Mouse (Mus musculus): ENCODE results near the gene Aars.
"Not testable (repeated sequence)": the region's sequence is repeated elsewhere in the genome, so short reads cannot be mapped to it uniquely, and the experiment has no call there.

Gene Aars

DNA sequence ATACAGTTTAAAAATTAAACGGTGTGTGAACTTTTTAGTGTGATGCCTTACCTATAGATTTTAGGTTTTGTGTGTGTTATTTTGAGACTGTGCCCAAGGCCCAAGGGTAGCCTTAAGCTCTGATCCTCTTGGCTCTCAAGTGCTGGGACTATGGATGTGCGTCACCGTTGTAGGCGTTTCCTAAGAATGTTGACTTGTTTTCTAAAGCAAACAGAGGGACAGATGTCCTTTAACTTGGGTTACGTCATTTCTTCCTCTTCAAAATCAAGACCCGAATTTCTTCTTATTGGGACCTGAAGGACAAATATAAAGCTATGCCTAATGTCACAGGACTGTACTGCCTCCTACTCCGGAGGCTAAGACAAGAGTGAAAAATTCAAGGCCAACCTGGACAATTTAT is at the start of gene Aars:
Aars (plus strand) TSS at position 229 of the 400 bp plus-strand sequence.
- no peak for DNase-seq (ENCODE audit: low spot score)

DNA sequence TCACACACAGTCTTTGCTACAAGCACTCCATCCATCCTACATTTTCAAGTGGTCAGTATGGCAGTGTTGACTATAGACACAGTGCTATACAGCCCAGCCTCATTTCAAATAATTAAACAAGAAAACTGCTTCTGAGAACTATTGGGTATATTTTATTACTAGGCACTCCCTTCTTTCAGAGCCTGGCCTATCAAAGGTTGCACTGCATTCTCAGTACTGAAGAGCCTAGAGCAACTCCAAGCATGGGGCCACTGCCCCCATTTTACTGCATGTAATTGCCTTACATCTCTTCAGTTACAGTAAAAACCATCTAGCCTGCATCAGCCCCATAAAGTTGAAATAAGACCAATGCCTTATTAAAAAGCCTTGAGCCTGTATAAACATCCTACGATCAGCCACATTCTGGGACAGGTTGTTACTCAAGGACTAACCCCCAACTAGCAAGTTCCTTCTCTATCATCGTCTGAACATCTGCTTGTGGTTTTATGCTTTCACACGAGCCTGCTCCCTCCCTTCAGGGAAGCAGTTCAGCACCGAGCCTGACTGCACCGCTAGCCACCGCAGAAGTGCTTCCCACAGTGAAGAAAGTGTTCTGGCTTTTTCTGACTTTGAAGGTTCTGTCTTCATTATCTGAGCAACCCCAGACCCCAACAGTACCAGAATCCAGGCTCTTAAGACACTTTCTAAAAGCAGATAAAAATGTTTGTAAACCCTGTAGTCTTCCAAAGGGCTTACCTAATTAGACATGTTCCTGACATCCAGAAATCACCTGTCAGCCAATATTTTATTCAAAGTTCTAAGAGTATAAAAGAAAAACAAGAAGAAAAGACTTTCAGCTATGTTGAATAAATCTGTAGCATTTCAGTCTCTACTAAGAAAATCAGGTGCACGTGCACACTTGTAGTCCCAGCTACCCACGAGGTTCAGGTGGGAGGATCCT is 44.9 kb upstream of the Aars start:
- DNase-seq (ENCODE audit: low spot score) = no peak

DNA sequence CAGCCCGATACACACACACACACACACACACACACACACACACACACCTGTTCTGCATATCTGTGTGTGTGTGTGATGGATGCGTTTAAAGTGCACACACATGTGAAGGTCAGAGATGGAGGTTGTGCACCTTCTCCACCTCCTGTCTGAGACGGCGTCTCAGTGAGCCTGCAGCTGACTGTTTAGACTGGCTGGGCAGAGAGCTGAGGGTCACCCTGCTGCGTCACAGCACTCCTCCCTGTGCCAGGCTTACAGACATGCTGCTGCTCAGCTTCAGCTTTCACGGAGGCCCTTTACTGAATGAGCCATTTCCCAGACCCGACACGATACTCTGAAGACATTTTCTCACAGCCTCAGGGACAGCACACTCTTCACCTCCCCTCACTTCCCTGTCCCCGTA is 42.9 kb upstream of the Aars start:
- no peak for DNase-seq (ENCODE audit: low spot score)

DNA sequence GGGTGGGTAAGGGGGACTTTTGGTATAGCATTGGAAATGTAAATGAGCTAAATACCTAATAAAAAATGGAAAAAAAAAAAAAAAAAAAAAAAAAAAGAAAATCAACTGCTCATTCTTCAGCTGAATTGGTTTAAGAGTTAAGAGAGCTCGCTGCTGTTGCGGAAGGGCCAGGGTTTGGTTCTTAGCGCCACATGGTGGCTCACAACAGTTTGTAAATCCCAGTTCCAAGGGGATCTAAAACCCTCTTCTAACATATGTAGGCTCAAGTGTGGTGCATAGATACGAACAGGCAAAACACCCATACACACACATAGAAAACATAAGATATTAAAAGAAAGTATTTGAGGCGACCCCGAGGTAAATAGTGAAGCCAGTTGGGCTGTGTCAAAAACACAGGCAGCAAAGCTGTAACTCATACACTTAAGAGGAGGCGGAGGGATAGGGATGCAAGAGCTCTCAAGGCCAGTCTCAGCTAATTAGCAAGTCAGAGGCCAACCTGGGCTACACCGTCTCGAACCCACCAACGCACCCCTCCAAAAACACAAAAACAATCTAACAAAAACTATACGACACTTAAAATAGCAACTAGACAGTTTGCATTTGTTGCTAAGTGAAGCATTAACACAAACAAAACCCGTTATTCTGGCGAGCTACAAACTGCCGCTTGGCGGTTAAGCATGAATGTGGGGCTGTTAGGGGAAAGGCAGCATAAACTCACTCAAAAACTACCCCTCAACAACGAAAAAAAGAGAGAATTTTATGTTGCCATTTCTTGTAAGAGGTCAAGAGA is 36.1 kb upstream of the Aars start:
- DNase-seq (ENCODE audit: low spot score) = no peak

DNA sequence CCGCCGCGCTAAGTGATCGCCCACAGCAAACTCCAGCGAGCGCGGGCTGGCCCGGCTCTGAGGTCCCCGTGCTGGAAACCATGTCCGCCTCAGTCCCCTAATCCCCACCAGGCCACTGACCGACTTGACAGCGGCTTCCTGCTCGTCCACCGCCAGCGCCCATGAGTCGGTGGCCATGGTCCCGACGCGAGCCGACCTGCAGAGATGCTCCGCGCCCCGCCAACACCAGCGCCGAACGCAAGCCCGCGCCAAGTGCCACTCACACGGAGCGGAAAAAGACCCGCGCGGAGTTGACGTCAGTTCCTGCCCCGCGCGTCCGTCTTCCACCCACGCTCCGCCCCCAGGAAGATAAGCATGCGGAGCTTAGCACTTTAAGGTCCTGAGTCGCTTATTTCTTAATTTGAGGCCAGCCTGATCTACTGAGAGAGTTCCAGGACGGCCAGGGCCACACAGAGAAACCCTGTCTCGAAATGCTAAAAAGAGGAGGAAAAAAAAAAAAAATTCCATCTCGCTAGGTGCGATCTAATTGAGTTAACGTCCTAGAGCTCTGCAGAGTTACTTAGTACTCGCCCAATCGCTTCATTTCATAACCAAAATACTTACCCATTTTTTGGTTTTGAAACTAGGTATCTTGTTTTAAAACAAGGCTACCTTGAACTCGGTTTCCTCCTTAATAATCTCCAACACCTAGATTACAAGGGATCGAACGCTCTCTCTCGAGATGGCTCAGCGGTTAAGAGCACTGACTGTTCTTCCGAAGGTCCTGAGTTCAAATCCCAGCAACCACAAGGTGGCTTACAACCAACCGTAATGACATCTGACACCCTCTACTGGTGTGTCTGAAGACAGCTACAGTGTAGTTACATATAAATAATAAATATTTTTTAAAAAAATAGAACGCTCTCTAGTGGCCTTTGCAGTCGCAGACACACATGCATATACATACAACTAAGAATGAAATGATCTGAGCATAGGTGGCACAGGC is 35.1 kb upstream of the Aars start, which contains the start of gene Ddx19a:
Ddx19a (minus strand) TSS at position 254 of the 985 bp plus-strand sequence.
- DNase-seq (ENCODE audit: low spot score) = peak; percentile 92

DNA sequence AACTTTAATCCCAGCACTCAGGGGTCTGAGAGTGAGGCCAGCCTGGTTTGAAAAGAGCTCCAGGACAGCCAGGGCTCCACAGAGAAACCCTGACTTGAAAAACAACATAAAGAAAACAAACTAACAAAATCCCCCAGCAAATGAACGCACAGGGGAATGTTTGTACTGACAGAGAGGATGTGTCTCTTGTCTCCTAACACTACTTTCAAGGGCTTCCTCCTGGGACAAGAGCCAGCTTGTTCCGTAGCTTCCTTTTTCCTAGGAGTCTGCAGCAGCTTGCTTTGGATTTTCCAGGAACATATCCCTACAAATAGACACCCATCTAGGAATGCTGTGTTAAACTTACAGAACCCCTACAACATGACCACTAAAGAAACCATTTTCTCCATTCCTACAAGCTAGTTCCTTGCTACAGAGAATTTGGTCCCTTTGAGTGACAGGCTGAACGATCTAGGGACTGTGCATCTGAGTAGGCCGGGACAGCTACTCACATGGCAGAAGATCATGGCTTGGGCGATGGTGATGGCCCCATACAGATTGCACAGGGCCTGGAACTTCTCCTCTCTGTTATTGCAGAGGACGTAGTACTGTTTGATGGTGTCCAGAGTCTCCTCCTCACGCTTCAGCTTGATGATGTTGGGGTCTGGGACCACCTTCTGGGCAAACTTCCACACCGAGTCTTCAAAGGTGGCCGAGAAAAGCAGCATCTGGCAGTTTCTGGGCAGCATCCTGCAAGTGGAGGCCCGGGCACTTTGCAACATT is 22.5 kb upstream of the Aars start:
- DNase-seq (ENCODE audit: low spot score) = not testable (repeated sequence)

DNA sequence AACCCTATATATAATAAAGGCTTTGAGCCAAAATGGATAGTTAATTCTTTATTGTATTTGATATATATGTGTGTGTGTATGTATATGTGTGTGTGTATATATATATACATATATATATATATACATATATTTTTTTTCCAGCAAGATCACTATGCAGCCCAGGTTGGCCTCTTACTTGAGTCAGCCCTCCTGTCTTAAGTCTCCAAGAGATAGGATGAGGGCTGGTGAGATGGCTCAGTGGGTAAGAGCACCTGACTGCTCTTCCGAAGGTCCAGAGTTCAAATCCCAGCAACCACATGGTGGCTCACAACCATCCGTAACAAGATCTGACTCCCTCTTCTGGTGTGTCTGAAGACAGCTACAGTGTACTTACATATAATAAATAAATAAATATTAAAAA is 6.3 kb upstream of the Aars start:
- DNase-seq (ENCODE audit: low spot score) = not testable (repeated sequence)

DNA sequence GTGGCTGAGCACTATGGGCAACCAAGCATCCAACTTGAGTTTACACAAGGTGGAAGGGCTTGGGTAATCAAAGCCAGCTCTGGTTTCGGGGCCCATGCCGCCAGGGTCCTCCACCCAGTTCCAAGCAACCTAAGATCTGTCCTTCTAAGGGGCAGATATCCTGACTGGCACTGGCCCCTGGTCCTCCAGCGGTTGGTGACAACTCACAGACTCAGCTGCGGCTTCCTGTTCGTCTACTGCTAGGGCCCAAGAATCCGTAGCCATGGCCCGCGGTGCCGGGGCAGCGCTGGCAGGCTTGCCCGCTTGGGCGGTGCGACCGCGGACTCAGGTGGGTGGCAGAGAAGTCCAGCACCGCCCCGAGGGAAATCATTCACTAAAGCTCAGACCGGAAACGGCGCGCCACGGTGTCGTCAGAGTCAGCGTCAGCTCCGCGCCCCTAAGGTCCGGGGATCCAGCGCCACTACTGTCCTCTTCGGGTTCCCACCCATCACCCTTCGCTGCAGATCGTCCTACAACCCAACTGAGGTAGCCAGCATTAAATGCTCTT is 5.5 kb upstream of the Aars start:
- DNase-seq (ENCODE audit: low spot score) = peak; percentile 82

DNA sequence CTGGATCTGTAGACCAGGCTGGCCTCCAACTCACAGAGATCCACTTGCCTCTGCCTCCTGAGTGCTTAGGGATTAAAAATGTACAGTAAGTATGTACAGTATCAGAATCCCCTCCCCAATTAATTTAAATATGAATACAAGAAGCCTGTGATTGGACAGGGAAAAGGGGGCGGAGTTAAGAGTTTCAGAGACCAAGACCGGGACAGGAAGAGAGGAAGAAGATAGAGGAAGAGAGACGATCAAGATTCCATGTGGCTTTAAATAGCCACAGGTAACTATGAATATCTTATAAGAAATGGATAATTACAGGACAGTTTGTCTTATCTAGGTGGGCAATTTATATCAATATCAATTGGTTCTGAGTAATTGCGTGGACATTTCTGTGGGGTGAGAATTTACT is 3.4 kb upstream of the Aars start:
- DNase-seq (ENCODE audit: low spot score) = no peak

DNA sequence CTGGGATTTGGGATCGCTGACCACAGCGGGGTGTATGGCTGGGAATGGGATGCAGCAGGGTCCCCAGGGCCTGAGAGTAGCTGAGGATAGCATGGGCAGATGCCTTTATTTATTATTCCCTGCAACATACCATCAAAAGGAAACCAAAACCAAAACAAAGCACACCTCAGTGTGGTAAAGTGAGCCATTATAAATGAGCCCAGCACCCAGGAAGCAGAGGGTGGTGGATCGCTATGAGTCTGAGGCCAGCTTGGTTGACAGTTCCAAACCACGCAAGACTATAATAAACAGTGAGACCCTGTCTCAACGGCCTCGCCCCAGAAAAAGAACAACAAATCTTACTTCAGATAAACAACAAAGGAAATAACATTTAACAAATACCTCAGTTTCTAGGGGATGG is 2.9 kb upstream of the Aars start:
- DNase-seq (ENCODE audit: low spot score) = no peak

DNA sequence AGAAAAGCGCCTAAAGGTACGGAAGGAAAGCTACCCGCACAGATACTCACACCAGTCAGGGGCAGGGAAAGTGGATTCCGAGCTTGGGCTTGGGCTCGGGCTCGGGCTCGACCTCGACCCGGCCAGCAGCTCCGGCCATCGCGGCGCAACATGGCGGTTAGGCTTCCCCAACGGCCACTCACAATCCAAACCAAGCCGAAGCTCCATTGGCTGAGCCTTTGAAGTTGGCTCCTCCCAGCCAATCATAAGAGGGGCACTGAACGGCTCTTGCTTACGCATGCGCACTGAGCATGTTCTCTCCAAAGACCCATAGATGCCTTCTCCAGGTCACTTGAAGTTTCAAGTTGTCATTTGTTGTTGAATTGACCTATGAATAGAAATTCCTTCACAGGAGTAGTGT is 1.4 kb upstream of the Aars start, which contains the start of gene Ddx19b:
Ddx19b (minus strand) TSS at position 180 of the 400 bp plus-strand sequence.
- no peak for DNase-seq (ENCODE audit: low spot score)

DNA sequence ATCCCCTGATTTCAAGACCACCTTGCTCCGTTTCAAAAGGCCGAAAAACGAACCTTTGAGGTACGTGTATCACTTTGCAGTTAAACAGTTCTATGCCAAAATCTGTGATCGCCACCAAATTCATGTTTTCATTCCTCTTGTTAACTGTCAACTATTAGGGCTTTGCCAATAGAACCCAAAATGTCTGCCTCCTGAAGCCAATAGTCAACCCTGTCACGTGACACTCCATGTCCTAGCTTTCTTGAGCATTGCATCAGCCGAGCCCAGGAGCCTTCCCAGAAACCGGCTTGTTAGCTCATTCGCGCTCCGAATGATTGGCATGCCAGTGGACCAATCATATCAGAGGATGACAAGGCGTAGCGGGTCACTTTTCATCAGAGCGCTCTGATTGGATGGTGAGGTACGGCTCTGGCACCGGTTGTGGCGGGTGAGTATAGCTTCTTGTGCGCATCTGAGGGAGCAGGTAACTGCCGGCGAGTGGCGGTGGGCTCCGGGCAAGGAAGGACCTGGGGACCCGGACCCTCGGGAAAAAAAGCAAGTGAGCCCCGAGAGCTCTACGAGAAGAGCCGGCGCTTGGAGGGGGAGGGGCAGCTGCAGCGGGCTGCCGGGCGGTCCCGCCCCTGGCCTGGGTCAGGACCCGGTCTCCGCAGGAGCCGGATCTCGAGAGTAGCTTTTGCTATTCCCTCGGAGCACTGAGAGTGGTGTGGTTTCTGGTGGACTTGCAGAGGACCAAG is 705 bp downstream of the Aars start:
- peak; percentile 100 for DNase-seq (ENCODE audit: low spot score)

DNA sequence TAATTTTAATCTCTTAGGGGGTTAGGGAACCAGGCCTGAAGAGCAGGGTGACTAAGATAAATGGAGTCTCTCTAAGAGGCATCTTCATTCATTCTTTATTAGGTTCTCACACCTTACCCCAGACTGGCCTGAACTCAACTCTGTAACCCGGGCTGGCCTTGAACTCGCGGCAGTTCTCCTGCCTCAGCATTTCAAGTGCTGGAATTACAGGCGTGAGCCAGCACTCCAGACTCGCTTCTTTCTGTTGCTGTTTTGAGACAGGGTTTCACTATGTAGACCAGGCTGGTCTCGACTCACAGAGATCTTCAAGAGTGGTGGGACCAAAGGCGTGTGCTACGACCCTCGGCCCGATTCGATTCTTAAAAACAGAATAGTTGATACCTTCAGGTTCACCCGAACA is 1.3 kb downstream of the Aars start:
- DNase-seq (ENCODE audit: low spot score) = peak; percentile 56

DNA sequence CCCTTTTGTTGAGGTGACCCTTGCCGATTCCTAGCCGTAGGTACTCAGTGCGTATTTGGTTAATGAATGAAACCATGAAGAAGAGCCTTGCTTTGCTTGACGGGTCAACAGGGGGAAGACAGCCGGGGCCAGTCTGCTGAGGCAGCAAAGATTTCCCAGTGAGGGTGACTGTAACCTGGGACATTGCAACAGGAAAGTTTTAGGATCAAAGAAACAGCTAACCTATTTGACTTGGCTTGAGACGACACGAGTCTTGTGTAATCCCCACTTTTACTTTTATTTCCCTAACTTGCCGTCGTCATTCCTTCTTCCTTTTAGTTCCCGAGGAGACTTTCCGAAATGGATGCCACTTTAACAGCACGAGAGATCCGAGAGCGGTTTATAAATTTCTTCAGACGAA is 3.6 kb downstream of the Aars start:
- no peak for DNase-seq (ENCODE audit: low spot score)

DNA sequence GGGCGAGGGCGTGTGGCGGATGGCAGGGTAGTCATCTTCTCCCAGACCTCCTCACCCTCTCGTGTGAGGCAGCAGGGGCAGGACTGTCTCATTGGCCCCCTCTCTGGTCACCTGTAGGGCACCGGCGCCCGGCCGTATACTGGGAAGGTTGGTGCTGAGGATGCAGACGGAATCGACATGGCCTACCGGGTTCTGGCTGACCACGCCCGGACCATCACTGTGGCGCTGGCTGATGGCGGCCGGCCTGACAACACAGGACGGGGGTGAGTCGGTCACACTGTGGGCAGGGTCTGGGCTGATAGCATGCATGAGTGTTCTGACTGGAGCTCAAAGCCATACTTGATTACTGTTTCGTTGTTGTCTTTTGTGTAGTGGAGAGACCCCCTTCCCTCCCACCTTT is 9.6 kb downstream of the Aars start:
- no peak for DNase-seq (ENCODE audit: low spot score)

DNA sequence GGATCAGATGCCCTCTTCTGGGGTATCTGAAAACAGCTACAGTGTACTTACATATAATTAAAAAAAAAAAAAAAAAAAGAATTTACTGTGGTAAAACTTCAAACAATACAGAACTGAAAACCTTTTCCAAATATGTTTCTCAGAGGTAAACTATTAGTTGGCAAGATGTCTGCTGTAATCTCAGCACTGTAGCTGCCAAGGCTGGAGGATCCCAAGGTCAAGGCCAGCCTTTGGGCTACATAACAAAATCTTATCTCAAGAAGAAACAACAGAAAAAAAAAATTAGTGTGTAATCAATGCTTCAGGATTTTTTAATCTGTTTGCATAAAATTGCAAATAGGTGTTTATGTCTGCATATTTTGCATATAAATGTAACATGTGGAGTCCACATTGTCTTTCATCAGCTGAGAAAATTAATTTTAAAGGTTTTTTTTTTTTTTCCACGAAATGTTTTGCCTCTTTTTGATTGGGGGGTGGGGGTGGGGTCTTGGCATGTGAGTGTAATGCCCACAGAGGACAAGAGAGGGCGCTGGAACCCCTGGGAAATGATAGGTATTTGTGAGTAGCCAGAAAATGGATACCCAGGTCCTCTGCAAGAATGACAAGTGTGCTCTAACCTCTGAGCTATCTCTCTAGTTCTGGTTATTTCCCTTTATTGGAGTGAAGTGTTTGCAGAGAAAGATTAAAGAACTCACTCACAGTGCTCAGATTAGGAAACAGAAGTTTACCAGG is 11.2 kb downstream of the Aars start:
- no peak for DNase-seq (ENCODE audit: low spot score)

DNA sequence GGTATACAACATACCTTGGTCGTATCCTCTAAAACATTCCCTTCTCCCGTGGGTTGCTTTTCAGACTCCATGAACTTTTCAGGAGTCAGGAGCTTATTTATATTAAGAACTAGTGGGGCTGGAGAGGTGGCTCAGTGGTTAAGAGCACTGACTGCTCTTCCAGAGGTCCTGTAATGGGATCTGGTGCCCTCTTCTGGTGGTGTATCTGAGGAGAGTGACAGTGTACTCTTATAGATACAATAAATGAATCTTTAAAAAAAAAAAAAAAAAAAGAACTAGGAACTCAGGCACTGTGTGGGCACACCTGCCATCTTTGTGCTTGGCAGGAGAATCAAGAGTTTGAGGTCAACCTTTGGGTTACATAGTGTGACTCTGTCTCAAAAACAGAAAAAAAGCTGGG is 15.8 kb downstream of the Aars start:
- DNase-seq (ENCODE audit: low spot score) = no peak

DNA sequence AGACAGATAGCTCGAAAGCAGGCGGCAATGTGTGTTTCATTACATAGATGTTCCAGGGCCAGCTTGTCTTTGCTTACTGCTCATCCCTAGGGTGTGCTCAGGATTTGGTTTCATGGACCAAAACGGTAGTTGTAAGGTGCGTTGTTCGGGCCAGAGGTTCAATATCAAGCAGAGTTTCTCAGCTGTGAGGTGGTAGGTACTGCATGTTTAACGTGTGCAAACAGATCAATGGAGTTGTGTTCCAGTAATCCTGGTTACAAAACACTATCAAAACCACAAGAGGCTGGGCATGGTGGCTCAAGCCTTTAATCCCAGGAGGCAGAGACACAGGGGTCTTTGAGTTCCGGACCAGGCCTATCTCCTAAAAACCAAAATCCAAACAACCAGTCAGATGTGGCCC is 16.2 kb downstream of the Aars start:
- no peak for DNase-seq (ENCODE audit: low spot score)

DNA sequence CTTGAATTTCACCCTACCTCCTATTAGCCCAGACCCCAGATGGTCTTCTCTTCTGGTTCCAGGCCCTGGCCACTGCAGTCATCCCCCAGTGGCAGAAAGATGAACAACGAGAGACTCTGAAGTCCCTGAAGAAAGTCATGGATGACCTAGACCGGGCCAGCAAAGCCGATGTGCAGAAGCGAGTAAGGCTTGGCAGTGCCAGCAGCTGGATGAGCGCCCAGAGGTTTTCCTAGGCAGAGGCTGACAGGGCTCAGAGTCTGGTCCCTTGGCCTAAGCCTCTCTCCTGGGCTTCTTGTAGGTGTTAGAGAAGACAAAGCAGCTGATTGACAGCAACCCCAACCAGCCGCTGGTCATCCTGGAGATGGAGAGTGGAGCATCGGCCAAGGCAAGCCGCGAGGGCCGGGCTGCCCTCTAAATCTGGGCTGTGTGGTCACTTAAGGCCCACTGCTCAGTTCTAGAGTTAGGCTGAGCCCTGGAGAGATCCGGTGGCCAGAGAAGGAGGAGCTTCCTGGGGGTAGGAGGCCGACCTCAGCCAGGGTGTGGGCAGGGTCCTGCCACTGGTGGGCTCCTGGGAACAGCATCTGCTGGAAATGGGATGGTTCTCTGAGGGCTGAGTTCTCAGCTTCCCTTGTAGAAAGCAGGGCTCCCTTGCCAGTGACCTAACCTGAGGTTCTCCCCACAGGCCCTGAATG is 21.0 kb downstream of the Aars start:
- DNase-seq (ENCODE audit: low spot score) = peak; percentile 78

Data from adipocyte (in vitro differentiated cells).